Mouse (Mus musculus) lung, postnatal 0 days (tissue): ENCODE results near the gene Rsph10b. TPM values are rescaled to one million over a fixed set of nuclear protein-coding genes. Genes with fewer than 3 reads are reported as not detected.

Source experiments
- ATAC-seq: fragments of 200-750 bp; cut with Nextera tagmentation; 2 replicates; pipeline ENCODE4 v1.8.0; 2017; ENCODE audit warnings: moderate library complexity
- DNase-seq: peaks from one replicate; pipeline ENCODE4 v3.0.0-alpha.2; 2016; ENCODE audit warnings: low spot score
- H3K27ac ChIP-seq: fragments of 300-500 bp; sonication (generic); 2 replicates; pipeline ENCODE4 v1.5.1; 2014; ENCODE audit warnings: antibody characterized with exemption, mild to moderate bottlenecking, low read length, mixed read lengths
- H3K27me3 ChIP-seq: fragments of 300-500 bp; sonication (generic); replicated peaks from 2 replicates; pipeline ENCODE4 v1.6.1; 2014; ENCODE audit warnings: low read length, mixed read lengths; ENCODE audit not compliant: insufficient read depth
- H3K36me3 ChIP-seq: fragments of 300-500 bp; sonication (generic); 2 replicates; pipeline ENCODE4 v1.6.1; 2014; ENCODE audit warnings: low read length, mixed read lengths; ENCODE audit not compliant: insufficient read depth
- H3K4me1 ChIP-seq: fragments of 300-500 bp; sonication (generic); 2 replicates; pipeline ENCODE4 v1.6.1; 2014; ENCODE audit warnings: antibody characterized with exemption, low read depth, low read length, mixed read lengths; ENCODE audit not compliant: insufficient read depth
- H3K4me2 ChIP-seq: fragments of 300-500 bp; sonication (generic); replicated peaks from 2 replicates; pipeline ENCODE4 v1.6.1; 2014; ENCODE audit warnings: low read depth, mild to moderate bottlenecking, low read length, moderate library complexity, mixed read lengths
- H3K4me3 ChIP-seq: fragments of 300-500 bp; sonication (generic); 2 replicates; pipeline ENCODE4 v1.5.1; 2014; ENCODE audit warnings: low read depth, low read length
- H3K9ac ChIP-seq: fragments of 300-500 bp; sonication (generic); replicated peaks from 2 replicates; pipeline ENCODE4 v1.6.1; 2014; ENCODE audit warnings: low read depth, mild to moderate bottlenecking
- H3K9me3 ChIP-seq: fragments of 300-500 bp; sonication (generic); 2 replicates; pipeline ENCODE4 v1.6.1; 2016; ENCODE audit warnings: low read length, mixed read lengths
- CTCF ChIP-seq: IDR thresholded peaks from 2 replicates; pipeline ENCODE4 v1.5.1; 2016; ENCODE audit warnings: antibody characterized with exemption, mild to moderate bottlenecking
- EP300 ChIP-seq: IDR thresholded peaks from 2 replicates; pipeline ENCODE4 v1.6.1; 2016; ENCODE audit warnings: antibody characterized with exemption, mild to moderate bottlenecking, control low read depth
- WGBS: fragments of 180-500 bp; shearing (Covaris S2); extraction: QIAGEN DNeasy Blood & Tissue Kit; methylation state at CpG from one replicate; pipeline ENCODE4 v1.1.7; 2014; 5-methylcytosine and 5-hydroxymethylcytosine counted together
- polyA plus RNA-seq: library from polyadenylated mRNA; unstranded; fragments of >200 nt; fragmentation: Nextera tagmentation; extraction: Ambion mirVana; gene quantifications from 2 replicates; pipeline ENCODE4 v1.2.1, GENCODE M21; 2015

The Rsph10b gene
- polyA plus RNA-seq, 1 experiment from 2014 or later: 3.0 TPM

GRCm38 (mm10) chr5:144014551-144015311 lies 81.9 kb downstream of the Rsph10b start, which contains the start of gene Ccz1:
Ccz1 (minus strand) TSS chr5:144014877.
- TF ChIP-seq CTCF: no peak
- peak; percentile 30; the same call in 1 of the 2 replicates for TF ChIP-seq EP300
- peak within 1 kb of the TSS; percentile 87 for H3K9ac ChIP-seq
- no peaks in the 10 kb centered on the region for H3K4me1 ChIP-seq
- H3K4me3 ChIP-seq: peak within 1 kb of the TSS; percentile 98
- no peaks in the 10 kb centered on the region for H3K27me3 ChIP-seq
- peaks cover 21% of the 10 kb centered on the region for H3K36me3 ChIP-seq
- H3K27ac ChIP-seq: peak within 1 kb of the TSS; percentile 87
- no peaks in the 10 kb centered on the region for H3K9me3 ChIP-seq
- H3K4me2 ChIP-seq: peak within 1 kb of the TSS; percentile 60
- peak; percentile 96 for DNase-seq
- WGBS: 3% methylated on average over 47 of the region's 47 CpGs
- ATAC-seq: peak; percentile 100

GRCm38 (mm10) chr5:144015312-144015650 lies 82.4 kb downstream of the Rsph10b start:
- 70% methylated on average over 3 of the region's 3 CpGs for WGBS
- Histone ChIP-seq H3K9me3 (no peaks in the 10 kb centered on the region), H3K27me3 (no peaks in the 10 kb centered on the region), H3K4me1 (no peaks in the 10 kb centered on the region), H3K27ac (no peak overlapping the region), H3K4me3 (peak overlapping the region; percentile 98; the same call in 1 of the 2 replicates), H3K4me2 (no peak overlapping the region), H3K36me3 (peaks cover 20% of the 10 kb centered on the region), H3K9ac (no peak overlapping the region)
- no peak for ATAC-seq
- no peak for DNase-seq
- TF ChIP-seq CTCF (no peak), EP300 (no peak)

- Histone ChIP-seq H3K36me3 (peaks cover 14% of the 10 kb centered on the region), H3K4me1 (no peaks in the 10 kb centered on the region), H3K4me3 (no peak overlapping the region), H3K27me3 (no peaks in the 10 kb centered on the region), H3K4me2 (no peak overlapping the region), H3K9ac (no peak overlapping the region), H3K9me3 (no peaks in the 10 kb centered on the region), H3K27ac (no peak overlapping the region)
- no peak for DNase-seq
- ATAC-seq: no peak
- TF ChIP-seq CTCF: no peak
- no peak for TF ChIP-seq EP300
- WGBS: 83% methylated on average over 9 of the region's 9 CpGs
These were observed 83.0 kb downstream of the Rsph10b start for GRCm38 (mm10) chr5:144015845-144016244.

- Histone ChIP-seq H3K27me3 (no peaks in the 10 kb centered on the region), H3K27ac (no peak within 1 kb of the TSS), H3K4me1 (no peaks in the 10 kb centered on the region), H3K36me3 (no peaks in the 10 kb centered on the region), H3K9me3 (no peaks in the 10 kb centered on the region), H3K4me3 (no peak within 1 kb of the TSS), H3K9ac (no peak within 1 kb of the TSS), H3K4me2 (no peak within 1 kb of the TSS)
- ATAC-seq: no peak
- DNase-seq: peak; percentile 12
- WGBS: 52% methylated on average over 11 of the region's 11 CpGs
- TF ChIP-seq EP300 (no peak), CTCF (no peak)
These were observed 93.9 kb downstream of the Rsph10b start, which contains the start of gene Ocm for GRCm38 (mm10) chr5:144026620-144027263. Ocm (minus strand) TSS chr5:144026670.

GRCm38 (mm10) chr5:144032491-144032890 lies 99.7 kb downstream of the Rsph10b start:
- Histone ChIP-seq H3K36me3 (no peaks in the 10 kb centered on the region), H3K4me3 (no peak overlapping the region), H3K4me2 (no peak overlapping the region), H3K9me3 (no peaks in the 10 kb centered on the region), H3K9ac (no peak overlapping the region), H3K27me3 (no peaks in the 10 kb centered on the region), H3K4me1 (no peaks in the 10 kb centered on the region), H3K27ac (no peak overlapping the region)
- DNase-seq: peak; percentile 15
- no peak for TF ChIP-seq CTCF
- no peak for TF ChIP-seq EP300
- 51% methylated on average over 7 of the region's 7 CpGs for WGBS
- ATAC-seq: no peak

- Histone ChIP-seq H3K4me3 (no peak overlapping the region), H3K27ac (no peak overlapping the region), H3K9me3 (no peaks in the 10 kb centered on the region), H3K9ac (no peak overlapping the region), H3K27me3 (no peaks in the 10 kb centered on the region), H3K36me3 (no peaks in the 10 kb centered on the region), H3K4me2 (no peak overlapping the region), H3K4me1 (no peaks in the 10 kb centered on the region)
- TF ChIP-seq CTCF (no peak), EP300 (no peak)
- ATAC-seq: no peak
- DNase-seq: no peak
- 54% methylated on average over 7 of the region's 7 CpGs for WGBS
These were observed 101.7 kb downstream of the Rsph10b start for GRCm38 (mm10) chr5:144034567-144034966.

Other genes starting within 250 kb of the Rsph10b start
- gene Usp42, start 200.8 kb upstream of the Rsph10b start, polyA plus RNA-seq: 7.9 and 8.5 TPM in 2 replicates
- 24.4 and 25.1 TPM in 2 replicates for gene Eif2ak1, start 115.2 kb upstream of the Rsph10b start, polyA plus RNA-seq
- gene Ankrd61, start 35.4 kb upstream of the Rsph10b start, polyA plus RNA-seq: 0.16 and 0.20 TPM in 2 replicates
- gene Aimp2, start 23.2 kb upstream of the Rsph10b start, polyA plus RNA-seq: 35.7 and 37.0 TPM in 2 replicates
- 7.9 and 8.3 TPM in 2 replicates for gene Pms2, start 23.1 kb upstream of the Rsph10b start, polyA plus RNA-seq
- gene Gm42421, start 4.9 kb upstream of the Rsph10b start, polyA plus RNA-seq: not detected in 2 replicates
- 87.4 and 98.1 TPM in 2 replicates for gene Ccz1, start 81.8 kb downstream of the Rsph10b start, polyA plus RNA-seq
- 0.72 and 0.95 TPM in 2 replicates for gene Ocm, start 93.6 kb downstream of the Rsph10b start, polyA plus RNA-seq
- 4.5 and 4.7 TPM in 2 replicates for gene Lmtk2, start 167.4 kb downstream of the Rsph10b start, polyA plus RNA-seq